Mouse (Mus musculus): Measurements from ENCODE around the gene Hoxb9. TPM values are rescaled to one million over a fixed set of nuclear protein-coding genes. Genes with fewer than 3 reads are reported as not detected.

Gene Hoxb9
- total RNA-seq, 2 experiments from 2014 or later: not detected

- intact Hi-C loops (cut with DNase I): no loop called here
- DNase-seq: no peak
Observed at GRCm38 (mm10) chr11:96323154-96323553, 51.9 kb downstream of the Hoxb9 start, which contains the start of gene Hoxb3. Hoxb3 (plus strand) TSS chr11:96323326.

GRCm38 (mm10) chr11:96324125-96324524 lies 52.9 kb downstream of the Hoxb9 start:
- intact Hi-C loops (cut with DNase I): no loop called here

DNA sequence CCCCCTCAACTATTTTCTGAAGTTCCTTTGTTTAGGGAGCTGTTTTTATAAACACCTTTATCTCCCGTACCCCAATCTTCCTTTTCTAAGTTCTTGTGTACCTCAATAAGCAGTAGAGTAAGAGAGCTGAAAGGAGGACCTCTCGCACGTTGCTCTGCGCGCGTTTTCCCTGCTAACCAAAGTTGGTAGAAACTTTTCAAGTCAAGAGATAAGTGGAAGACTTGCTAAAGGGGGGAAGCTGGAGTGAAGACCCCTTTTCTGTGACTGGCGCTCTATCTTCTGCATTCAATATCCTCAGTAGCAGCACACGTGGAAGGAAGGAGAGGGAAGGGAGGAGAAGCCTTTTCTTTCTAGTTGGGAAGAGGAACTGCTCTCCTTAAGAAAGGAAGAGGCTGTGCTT lies 53.7 kb downstream of the Hoxb9 start:
- intact Hi-C loops (cut with DNase I): no loop called here
- DNase-seq: no peak

More at GRCm38 (mm10) chr11:96324125-96324524, 52.9 kb downstream of the Hoxb9 start:
- DNase-seq: no peak

GRCm38 (mm10) chr11:96325747-96326212 lies 54.5 kb downstream of the Hoxb9 start:
- intact Hi-C loops (cut with DNase I): no loop called here
- DNase-seq: no peak

Small RNA genes within 50 kb of the gene (microRNA-seq; reads per million reads assigned to microRNA genes)
- 5.3 to 1,290 reads per million in 2 experiments for gene Mir10a
- gene Mir196a-1: 0 reads per million in 2 experiments

Other genes starting within 250 kb of the Hoxb9 start
- gene Gip, start 246.9 kb upstream of the Hoxb9 start, total RNA-seq (2021): not detected
- gene Snf8, start 236.6 kb upstream of the Hoxb9 start, total RNA-seq (2021): 10 to 100 TPM; 45.8 to 51.2 TPM
- gene Ube2z, start 206.1 kb upstream of the Hoxb9 start, total RNA-seq (2021): 10 to 100 TPM; 31.9 to 36.8 TPM
- 1,000 to 10,000 TPM; 3,151 to 3,310 TPM for gene Atp5g1, start 195.8 kb upstream of the Hoxb9 start, total RNA-seq (2021)
- not detected for gene Calcoco2, start 159.5 kb upstream of the Hoxb9 start, total RNA-seq (2021)
- gene Ttll6, start 137.7 kb upstream of the Hoxb9 start, total RNA-seq (2021): under 1 TPM in 1 of 2 experiments, not detected in 1; 0.07 TPM
- not detected for gene Hoxb13, start 77.1 kb upstream of the Hoxb9 start, total RNA-seq (2021)
- gene Hoxb8, start 10.4 kb downstream of the Hoxb9 start, total RNA-seq (2021): not detected
- gene Hoxb7, start 15.2 kb downstream of the Hoxb9 start, total RNA-seq (2021): not detected
- gene Hoxb6, start 21.0 kb downstream of the Hoxb9 start, total RNA-seq (2021): not detected
- gene Hoxb5, start 31.9 kb downstream of the Hoxb9 start, total RNA-seq (2021): under 1 TPM; 0.19 to 0.22 TPM
- gene Hoxb4, start 46.8 kb downstream of the Hoxb9 start, total RNA-seq (2021): 1 to 10 TPM; 1.0 to 1.3 TPM
- under 1 TPM; 0.76 to 0.79 TPM for gene Hoxb3, start 51.9 kb downstream of the Hoxb9 start, total RNA-seq (2021)
- 1 to 10 TPM in 1 of 2 experiments, under 1 TPM in 1; 0.78 to 1.3 TPM for gene Hoxb2, start 79.1 kb downstream of the Hoxb9 start, total RNA-seq (2021)
- not detected for gene Hoxb1, start 94.3 kb downstream of the Hoxb9 start, total RNA-seq (2021)
- gene Skap1, start 193.1 kb downstream of the Hoxb9 start, total RNA-seq (2021): 1 to 10 TPM in 1 of 2 experiments, under 1 TPM in 1; 0.76 to 6.2 TPM

All from heart, postnatal 14 days (tissue).